Mouse (Mus musculus) neutrophil, adult 5-6 weeks (primary cell): ENCODE measurements at regions not wholly inside any gene's neighbourhood (a gene's known extent, or its start where the extent isn't known, plus 50 kb on each side); places are given as distances from the start of the nearest gene placed in this dataset.
A peak's percentile ranks its signal among the peaks of the same experiment; 100 is the strongest.

Experiments
- ATAC-seq: fragments of 151-379, 151-347 bp; 2 replicates; pipeline ENCODE4 v1.8.0; 2017; ENCODE audit warnings: mild to moderate bottlenecking, moderate TSS enrichment; ENCODE audit not compliant: insufficient number of reproducible peaks, poor library complexity, low FRiP score, severe bottlenecking; ENCODE audit errors: extremely low read depth

DNA sequence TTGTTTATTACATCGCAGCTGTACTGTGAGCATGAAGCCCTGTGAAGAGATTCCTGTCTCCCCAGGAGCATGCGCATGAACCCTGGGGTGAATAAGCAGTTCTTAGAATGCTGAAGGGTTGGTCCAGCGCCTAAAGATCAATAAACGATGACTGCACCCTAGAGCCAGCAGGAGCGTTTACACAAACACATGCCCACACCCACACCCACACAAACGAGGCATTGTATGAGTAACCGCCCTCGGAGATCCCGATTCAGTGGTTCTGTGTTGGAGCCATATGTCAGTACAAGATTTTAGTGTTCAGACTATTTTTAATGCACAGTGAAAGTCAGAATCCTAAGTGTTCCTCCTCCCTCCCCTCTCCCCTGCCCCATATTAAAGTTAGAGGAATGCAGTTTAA is 57.3 kb downstream of the Edn1 start:
- ATAC-seq, result no peak

DNA sequence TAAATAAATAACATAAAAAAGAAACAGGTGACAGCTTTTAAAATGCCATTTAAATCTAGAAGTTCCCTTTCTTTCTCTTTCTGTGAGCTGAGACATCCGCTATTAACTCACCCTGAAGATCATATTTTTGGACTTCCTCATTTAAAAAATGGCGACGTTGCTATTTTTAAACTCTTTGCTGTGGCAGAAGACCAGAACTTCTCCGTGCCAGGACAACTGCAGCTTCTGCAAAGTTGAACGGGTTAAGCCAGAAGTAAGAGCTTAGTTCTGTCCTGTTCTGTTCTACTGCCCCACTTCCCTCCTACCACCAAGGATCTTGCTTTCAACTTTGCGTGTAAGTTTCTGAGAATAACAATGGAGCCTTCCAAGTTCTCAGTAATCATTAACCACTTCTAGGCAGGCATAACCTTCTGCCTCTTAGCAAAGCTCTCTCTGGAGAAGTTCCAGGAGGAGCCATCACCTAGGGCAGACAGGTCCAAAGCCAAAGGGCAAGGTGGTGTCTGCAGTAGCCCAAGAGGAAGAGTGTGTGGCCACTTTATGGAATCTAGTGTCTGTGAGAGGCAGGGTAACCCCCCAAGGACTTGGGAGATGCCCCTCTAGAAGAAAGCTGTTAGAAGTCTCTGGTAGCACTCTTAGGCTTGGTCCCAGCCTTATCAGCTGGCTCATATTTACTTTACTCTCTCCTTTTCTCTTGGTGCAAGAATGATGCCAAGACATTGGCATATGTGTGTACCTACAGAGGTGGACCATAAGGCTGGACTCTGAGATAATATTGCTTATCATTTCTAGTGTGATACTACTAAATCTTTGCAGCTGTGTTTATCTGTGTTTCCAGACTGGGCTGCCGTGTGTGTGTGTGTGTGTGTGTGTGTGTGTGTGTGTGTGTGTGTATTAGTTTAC is 66.6 kb downstream of the Edn1 start:
- peak; percentile 48; the same call in 1 of the 2 replicates for ATAC-seq

DNA sequence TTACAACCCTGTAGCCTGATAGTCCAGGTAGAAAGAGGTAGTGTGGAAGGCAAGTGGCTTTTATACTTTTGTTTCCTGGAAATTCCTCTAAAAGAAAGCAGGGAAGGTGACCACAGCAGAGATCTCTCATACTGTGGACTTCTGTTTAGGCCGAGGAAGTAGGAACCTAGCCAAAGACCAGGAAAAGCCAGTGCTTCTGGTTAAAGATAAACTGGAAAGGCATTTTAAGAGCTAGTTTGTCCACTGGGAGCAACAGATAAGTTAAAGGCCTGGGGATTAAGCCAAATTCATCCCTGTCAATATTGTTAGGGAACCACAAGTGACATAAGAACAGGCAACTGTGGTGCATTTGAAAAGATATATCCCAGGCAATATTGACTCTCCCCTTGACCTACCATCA is 68.5 kb downstream of the Edn1 start:
- ATAC-seq, result no peak

DNA sequence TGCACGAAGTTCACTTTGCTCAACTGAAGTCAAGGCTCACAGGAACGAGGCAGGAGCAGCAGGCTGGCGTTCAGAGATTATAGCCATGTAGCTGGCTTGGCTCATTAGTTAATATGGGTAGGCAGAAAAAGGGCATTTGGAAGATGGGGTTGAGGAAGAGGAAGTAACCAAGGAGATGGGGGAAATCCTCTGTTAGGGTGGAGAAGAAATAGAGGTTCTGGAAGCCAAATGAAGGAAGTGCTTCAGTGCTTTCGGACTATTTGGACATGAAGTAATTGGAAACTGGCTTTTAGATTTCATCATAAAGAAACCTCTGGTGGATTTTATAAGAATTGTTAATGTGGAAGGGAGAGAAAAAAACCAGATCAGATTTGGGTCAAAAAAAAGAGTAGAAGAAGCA is 70.9 kb downstream of the Edn1 start:
- no peak for ATAC-seq

DNA sequence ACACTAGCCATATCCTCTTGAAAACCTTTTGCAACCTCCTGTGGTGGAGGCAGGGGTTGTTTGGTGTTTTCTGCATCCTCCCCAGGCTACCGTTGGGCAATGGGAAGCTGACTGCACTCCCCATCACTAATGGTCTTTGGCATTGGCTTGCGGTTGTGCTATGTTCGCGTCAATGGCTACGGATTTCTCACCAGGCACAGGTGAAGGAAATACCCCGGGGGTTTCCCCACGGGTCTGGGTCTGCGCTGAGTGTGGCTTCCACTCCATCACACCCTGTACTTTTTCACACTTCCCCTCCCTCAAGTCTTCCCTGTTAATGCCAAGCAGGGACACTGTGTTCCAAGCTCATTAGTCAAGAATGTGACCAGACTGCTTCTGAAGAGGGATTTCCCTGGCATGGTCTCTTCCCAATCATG is 72.9 kb downstream of the Edn1 start:
- ATAC-seq, result peak; percentile 33; the same call in 1 of the 2 replicates

DNA sequence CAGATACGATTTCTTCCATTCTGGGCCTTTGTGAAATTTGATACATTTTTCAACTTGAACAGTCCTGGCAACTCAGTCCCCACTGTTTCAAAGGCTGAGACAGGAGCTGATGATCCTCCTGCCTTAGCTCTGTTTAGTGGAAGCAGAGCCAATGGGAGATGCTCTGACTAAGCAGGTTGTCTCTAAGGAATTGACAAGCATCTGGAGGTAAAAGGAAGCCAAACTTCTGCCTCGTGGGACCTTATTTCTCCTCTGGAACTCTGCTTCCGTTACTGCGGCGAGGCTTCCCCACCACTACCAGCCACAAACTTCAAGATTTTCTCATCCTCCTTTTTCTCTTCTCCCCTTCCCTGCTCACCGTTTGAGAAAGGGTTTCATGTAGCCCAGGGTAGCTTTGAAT is 78.4 kb downstream of the Edn1 start:
- ATAC-seq, result no peak

DNA sequence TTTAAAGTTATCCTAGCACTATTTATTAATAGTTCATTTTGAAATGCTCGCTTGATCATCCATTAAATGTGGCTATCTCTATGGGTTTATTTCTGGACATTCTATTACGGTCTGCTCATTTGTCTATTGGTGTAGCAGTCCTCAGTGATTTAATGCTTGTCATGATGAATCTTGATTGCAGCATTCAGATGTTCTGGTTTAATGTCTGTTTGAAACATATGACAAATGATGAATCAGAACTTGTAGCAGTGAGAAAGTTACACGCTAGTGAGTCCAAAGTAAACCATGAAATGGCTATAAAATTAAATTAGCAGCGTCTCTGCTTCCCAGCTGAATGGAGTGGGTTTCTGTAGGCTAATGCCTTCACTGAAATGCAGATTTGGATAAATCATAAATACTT is 81.8 kb downstream of the Edn1 start:
- ATAC-seq, result no peak

DNA sequence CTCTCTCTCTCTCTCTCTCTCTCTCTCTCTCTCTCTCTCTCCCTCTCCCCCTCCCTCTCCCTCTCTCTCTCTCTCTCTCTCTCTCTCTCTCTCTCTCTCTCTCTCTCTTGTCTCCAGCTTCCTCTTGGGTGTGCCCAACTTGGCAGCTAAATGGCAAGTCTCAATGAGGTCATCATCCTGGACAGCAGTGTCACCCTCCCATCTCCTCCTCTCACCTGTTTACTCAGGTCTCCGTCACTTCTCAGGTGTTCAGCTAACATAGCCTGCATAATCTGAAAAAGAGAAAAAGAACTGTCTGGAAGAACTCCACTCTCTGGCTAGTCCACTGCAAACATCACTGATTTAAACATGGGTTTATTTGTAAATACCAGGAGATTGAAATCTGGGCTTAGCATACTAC is 89.1 kb downstream of the Edn1 start:
- no peak for ATAC-seq

DNA sequence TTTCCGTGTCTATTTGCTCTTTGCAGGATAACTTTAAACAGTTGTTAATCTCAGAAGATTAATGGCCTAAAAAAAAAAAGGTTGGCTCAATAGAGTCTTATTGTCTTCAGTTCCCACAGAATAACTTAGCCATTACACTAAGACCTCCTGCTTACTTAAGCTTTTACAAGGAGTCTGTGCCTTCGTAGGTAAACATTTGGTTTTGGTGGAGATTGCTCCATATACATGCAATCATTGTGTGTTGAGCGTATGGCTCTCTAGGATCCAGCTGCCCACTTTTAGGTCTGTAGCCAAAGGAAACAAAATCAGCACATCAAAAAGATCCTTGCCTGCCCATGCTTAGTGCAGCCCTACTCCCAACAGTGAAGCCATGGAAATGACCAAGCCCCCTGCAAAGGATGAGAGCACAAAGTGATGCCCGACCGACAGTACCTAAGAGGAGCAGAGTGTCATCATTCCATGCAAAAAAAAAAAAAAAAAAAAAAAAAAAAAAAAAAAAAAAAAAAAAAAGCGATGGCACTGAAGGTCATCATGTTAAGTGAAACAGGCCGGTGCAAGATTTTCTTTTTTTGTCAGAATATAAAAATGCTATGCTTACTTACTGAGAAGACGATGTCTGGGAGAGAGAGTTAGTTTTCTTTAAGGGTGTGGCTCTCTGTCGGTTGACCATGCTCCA is 90.2 kb downstream of the Edn1 start:
- no peak for ATAC-seq

DNA sequence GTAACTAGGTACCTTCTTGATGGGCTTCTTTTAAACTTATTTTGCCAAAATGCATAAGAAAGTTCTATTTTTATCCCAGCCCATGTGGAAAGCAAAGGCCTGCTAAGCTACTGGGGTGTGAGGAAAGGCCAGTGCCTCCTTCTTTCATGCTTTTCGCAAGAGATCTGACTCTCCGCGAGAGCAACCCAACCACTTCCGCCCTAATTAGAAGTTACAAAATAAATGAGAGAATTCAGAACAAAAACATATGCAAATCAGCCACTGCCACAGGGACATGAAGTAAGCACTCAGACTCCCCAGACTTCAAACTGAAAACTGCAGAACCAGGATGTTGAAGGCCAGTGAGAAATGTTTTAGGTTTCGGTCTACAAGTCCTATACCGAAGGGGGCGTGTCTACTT is 91.4 kb downstream of the Edn1 start:
- ATAC-seq, result no peak

DNA sequence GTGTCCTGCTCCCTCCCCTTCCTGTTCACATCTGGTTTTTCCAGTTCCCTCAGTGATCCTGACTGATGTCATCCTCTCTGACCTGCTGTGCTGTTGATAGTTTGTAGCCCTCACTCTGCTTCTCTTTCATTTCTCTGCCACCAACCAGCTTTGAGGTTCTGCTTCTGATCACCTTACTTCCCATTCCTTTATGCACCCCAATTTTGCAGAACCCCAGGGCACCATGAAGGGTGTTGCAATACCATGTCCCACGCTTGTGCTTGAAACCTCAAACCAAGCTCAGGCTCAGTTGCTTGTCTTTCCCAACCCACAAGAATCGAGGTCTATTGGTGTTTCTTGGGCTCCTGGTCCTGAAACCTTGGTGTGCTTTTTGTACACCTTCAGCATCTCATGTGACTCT is 93.3 kb downstream of the Edn1 start:
- peak; percentile 74; the same call in 1 of the 2 replicates for ATAC-seq

DNA sequence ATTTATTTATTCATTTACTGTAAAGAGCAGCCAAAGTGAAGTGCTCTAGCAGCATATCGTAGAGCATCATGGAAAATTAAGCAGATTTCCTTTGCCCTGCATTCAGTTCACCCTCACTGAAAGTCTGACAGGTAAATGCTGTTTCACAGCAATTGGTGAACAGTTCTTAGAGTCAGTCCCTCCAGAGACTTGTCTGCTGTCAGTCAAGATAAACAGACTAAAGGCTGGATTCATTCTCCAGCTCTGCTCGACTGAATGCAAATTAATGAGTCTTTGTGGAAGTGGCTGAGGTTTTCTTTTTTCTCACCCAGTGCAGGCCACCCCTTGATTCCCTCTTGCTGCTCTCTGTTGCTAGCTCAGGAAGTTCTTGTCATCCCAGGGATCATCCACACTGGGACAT is 100.2 kb downstream of the Edn1 start:
- no peak for ATAC-seq

DNA sequence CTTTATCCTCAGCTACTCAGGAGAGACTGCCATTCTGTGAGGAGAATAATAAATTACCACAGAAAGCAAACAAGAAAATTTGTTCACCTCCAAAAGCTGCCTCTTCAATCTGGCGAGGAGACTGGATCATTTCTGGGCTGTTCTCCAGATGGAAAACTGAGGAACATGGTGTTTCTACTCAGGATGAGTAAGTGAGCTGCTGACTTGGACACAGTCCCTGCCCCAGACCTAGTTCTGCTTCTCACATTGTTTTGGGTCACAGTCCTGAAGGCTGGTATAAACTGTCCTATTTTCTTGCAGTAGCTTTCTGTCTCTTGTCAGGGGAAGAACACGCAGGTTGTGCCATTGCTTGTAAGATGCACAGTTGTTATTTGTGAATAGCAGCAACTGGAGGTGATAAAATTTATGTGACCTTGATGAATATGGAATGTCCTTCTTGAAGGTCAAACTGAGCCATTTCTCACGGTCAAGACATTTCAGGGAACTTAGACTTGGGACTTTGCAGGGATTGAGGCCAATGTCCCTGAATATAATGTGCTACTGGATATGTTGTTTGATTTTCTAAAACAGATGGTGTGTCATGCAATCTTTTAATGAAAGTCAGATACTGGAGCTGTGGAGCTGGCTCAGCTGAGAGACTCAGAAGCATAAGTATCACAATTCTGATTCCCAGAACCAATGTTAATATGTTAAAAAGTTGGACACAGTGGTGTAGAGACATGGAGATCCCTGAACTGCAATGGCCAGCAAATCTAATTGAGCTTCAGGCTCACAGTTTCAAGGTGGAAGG is 102.2 kb downstream of the Edn1 start:
- ATAC-seq, result no peak

DNA sequence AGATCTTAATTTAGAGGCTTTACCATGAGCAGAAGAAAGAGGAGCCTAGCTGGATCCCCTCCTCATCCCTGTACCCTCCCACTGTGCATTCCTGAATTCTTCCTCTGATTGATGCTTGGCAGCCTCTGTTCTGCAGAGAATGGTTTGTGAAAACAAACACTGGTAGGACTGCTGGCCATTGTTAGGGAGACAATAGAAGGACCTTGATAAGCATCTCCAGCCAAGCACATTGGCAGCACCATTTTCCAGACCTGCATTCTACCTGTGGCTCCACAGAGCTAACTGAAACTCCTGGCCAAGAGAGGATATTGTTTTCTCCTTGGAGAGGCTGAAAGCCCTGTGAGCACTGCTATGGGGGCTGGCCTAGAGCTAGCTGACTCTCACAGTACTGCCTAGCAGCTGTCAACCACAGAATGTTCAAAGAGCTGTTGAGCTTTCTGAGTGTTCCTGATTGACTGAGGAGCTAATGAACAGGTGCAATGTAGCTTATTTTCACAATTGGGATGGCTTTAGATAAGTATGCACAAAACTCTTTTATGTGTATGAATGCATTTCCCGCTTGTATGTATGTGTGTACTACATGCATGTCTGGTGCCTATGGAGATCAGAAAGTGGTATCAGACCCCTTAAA is 111.5 kb downstream of the Edn1 start:
- ATAC-seq, result no peak

DNA sequence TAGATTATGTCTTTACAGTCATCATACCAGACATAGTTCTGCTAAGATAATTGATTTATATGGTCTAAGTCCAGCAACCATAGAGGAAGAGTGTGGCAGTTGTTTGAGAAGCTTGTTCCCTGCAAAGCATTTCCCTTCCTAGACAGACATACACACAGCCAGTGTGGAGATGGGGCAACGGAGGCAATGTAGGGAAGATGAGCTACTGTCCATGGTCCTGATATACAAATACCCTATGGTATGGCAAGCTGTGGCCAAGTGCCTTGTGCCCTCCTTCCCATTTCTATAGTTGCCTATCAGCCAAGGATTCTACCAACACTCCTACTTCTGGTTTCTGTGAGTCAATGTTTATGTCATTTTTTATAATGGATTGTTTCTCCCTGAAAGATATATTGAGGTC is 145.6 kb downstream of the Edn1 start:
- no peak for ATAC-seq

DNA sequence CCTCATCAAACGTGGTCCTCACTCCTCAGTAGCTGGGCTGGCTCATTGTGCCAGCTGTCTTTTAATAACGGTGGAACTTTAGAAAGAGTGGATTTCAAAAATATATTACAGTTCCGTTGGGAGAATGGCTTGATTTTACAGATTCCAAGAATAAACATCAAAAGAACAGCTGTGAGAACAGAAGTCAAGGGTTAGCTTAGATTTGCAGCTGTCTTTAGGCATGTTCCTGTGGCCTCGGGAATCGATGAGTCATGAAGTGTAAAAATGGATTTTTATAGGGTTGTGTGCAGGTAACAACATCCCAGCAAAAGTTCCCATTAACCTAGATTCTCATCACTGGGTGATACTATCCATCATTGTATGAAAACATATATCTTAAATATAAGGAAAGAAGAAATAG is 152.4 kb downstream of the Edn1 start:
- no peak for ATAC-seq

DNA sequence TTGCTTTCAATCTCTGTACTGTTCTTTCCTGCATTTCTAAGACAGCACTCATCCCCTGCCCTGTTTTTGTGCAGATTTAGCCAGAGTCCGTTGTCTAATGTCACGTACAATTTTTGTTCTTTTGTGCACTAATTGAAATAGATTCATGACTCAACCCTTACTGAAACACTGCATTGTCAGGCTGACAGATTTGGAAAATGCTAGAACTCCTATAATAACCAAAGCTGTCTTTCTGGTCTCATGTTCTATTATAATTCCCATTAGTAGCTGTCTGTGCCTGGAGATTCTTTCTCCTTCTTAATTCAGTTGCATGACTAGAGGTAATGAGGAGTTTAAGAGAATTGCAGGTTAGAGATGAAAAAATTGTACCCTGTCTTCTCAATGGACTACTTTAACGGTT is 158.6 kb downstream of the Edn1 start:
- ATAC-seq, result no peak

DNA sequence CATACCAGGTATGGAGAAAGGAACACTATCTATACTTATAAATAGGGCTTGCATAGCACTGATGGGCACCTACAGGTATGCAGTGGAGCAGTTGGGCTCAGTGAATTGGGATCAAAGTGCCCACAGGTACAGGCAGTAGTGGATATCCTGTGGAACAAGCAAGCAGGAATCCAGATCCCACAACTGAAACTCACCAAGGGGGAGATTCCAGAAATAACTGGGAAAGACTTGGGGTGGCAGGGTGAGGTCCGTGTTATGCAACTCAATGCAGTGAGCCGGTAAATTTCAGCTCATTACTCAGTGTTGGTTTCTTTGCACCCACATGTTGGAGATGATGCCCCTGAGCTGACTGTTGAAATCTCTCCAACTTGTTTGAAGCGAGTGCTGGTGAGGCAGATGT is 177.5 kb downstream of the Edn1 start:
- ATAC-seq, result no peak

DNA sequence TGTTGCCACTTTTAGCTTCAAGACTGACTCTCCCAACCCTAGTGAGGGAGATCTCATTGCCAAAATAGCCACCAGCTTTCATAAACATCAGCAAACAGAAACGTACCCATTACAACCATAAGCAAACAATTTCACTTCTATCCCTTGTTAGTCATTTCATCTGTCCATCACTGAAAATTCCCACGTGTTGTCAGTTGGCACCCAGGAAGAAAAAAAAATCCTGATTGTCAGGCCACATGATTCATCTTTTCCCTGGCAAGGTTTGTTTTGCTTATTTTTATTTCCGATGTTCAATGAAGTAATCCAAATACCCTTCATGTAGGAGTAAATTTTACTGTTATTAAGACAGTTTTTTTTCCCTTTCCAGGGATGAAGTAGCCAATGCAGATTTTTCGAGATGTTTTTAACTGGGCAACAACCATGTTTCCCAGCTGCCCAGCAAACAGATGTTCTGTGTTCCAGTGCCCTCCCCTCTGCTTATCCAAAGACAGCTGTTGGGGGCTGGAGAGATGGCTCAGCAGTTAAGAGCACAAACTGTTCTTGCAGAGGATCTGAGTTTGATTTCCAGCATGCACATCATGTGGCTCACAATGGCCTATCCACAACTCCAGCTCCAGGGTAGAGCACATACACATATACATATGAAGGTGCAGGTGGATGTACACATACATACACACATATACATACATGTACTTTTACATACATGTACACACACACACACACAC is 189.3 kb upstream of the Phactr1 start:
- no peak for ATAC-seq
